Mouse (Mus musculus) lung, embryonic 15.5 days (tissue): ENCODE measurements at regions not wholly inside any gene's neighbourhood (a gene's known extent, or its start where the extent isn't known, plus 50 kb on each side); places are given as distances from the start of the nearest gene placed in this dataset.
A peak's percentile ranks its signal among the peaks of the same experiment; 100 is the strongest.

Source experiments
- ATAC-seq: fragments of 200-750 bp; cut with Nextera tagmentation; 2 replicates; pipeline ENCODE4 v1.8.0; 2017; ENCODE audit warnings: moderate number of reproducible peaks, borderline replicate concordance; ENCODE audit not compliant: low FRiP score, low TSS enrichment; ENCODE audit errors: extremely low read depth
- H3K27ac ChIP-seq: fragments of 300-500 bp; sonication (generic); 2 replicates; pipeline ENCODE4 v1.5.1; 2015; ENCODE audit warnings: moderate library complexity, mild to moderate bottlenecking, inconsistent platforms
- H3K27me3 ChIP-seq: fragments of 300-500 bp; sonication (generic); 2 replicates; pipeline ENCODE4 v1.6.1; 2015; ENCODE audit warnings: inconsistent platforms
- H3K36me3 ChIP-seq: fragments of 300-500 bp; sonication (generic); 2 replicates; pipeline ENCODE4 v1.6.1; 2015; ENCODE audit warnings: inconsistent platforms
- H3K4me1 ChIP-seq: fragments of 300-500 bp; sonication (generic); 2 replicates; pipeline ENCODE4 v1.6.1; 2015; ENCODE audit warnings: inconsistent platforms
- H3K4me2 ChIP-seq: fragments of 300-500 bp; sonication (generic); 2 replicates; pipeline ENCODE4 v1.6.1; 2015; ENCODE audit warnings: inconsistent platforms, mild to moderate bottlenecking, moderate library complexity
- H3K4me3 ChIP-seq: fragments of 300-500 bp; sonication (generic); 2 replicates; pipeline ENCODE4 v1.5.1; 2015; ENCODE audit warnings: mild to moderate bottlenecking, inconsistent platforms
- H3K9ac ChIP-seq: fragments of 300-500 bp; sonication (generic); 2 replicates; pipeline ENCODE4 v1.6.1; 2015; ENCODE audit warnings: inconsistent platforms
- H3K9me3 ChIP-seq: fragments of 300-500 bp; sonication (generic); 2 replicates; pipeline ENCODE4 v1.6.1; 2016; ENCODE audit warnings: inconsistent platforms
- WGBS: fragments of 180-500 bp; shearing (Covaris S2); methylation state at CpG from one replicate; pipeline ENCODE4 v1.1.7; 2015; 5-methylcytosine and 5-hydroxymethylcytosine counted together

DNA sequence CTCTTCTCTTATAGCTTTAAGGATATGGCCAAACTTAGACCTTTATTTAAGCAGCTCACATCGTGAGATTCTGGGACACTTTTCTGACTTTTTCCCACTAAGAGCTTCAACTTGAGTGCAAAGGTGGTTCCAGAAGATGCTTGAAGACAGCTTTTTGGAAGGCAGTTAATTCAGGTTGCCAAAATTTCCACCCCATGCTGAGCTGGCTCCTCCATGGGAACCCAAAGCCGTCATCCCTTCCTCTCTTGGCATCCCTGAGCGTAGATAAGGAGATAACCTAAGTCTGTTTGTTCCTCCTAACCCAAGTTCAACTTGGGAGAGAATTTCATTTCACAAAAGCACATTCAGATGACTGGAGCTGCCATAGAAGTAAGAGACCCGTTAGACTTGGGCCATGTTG is 223.7 kb upstream of the Bmper start:
- Histone ChIP-seq H3K4me3 (no peak overlapping the region), H3K27me3 (no peaks in the 10 kb centered on the region), H3K27ac (no peak overlapping the region), H3K4me2 (no peak overlapping the region), H3K9me3 (no peaks in the 10 kb centered on the region), H3K36me3 (no peaks in the 10 kb centered on the region), H3K9ac (no peak overlapping the region), H3K4me1 (peaks cover 2% of the 10 kb centered on the region; the same call in 1 of the 2 replicates)
- 50% methylated on average over 4 of the region's 4 CpGs for WGBS
- no peak for ATAC-seq

DNA sequence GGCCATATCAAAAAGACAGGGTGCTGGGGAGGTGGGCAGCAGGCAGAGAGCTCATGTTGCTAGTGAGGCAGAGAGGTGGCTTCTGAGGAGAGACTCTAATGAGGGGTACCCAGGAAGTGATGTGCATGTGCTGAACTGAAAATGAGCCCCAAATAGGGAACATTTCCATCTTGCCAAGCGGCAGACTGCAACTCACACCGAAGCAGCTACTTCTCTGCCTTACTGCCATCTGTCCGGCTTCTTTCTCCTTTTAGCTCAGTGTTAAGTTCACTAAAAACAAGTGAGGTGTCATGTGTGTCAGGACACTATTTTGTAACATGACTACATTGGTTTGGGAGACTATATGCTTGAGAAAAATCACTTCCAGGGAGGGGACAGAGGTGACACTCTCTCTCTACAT is 222.7 kb upstream of the Bmper start:
- H3K36me3 ChIP-seq, result no peaks in the 10 kb centered on the region
- ATAC-seq, result no peak
- WGBS, result 69% methylated on average over 3 of the region's 3 CpGs
- H3K27me3 ChIP-seq, result no peaks in the 10 kb centered on the region
- H3K27ac ChIP-seq, result no peak overlapping the region
- no peak overlapping the region for H3K4me2 ChIP-seq
- H3K4me1 ChIP-seq, result peaks cover 12% of the 10 kb centered on the region; the same call in 1 of the 2 replicates
- H3K9me3 ChIP-seq, result no peaks in the 10 kb centered on the region
- H3K9ac ChIP-seq, result no peak overlapping the region
- no peak overlapping the region for H3K4me3 ChIP-seq

DNA sequence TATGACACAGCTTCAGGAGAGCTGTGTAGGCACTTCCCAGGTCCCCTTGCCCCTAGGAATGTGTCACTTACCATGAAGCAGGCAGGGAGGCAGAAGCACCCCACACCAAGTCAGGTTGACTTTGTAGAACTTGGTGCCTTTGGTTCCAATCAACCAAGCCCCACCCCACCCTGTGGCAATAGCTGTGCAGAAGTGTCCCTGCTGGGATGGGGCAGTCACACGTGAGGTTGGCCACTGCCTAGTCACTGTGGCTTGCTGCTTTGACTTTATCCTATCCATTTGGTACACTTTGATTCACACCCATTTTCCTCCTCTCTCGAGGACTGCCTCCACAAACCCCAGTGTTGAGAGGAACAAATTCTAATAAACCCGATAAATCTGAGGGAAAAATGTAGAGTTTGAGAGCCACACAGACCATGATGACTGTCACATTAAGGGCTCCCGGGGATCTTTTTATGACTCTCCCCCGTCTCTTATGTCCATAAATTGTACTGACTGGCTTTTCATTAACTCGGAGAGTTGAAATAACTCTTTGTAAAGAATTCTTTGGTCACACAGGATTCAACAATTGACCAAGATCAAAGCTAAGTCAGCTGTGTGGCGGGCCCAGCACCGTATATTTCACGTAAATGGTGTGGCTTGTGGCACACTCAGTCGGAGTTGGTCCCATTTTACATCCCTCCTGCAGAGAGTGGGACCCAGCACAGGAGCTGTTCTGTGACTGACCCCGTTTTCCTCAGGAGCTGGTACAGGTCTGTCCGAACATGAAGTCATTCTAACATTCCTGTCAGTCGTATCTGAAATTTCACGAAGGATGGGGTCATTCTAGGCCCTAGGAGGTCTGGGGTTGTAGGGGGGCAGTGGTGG is 219.4 kb upstream of the Bmper start:
- no peaks in the 10 kb centered on the region for H3K9me3 ChIP-seq
- H3K36me3 ChIP-seq, result no peaks in the 10 kb centered on the region
- H3K27ac ChIP-seq, result no peak overlapping the region
- peaks cover 18% of the 10 kb centered on the region; the same call in 1 of the 2 replicates for H3K4me1 ChIP-seq
- H3K27me3 ChIP-seq, result no peaks in the 10 kb centered on the region
- no peak overlapping the region for H3K4me3 ChIP-seq
- ATAC-seq, result no peak
- WGBS, result 70% methylated on average over 14 of the region's 14 CpGs
- no peak overlapping the region for H3K4me2 ChIP-seq
- no peak overlapping the region for H3K9ac ChIP-seq

DNA sequence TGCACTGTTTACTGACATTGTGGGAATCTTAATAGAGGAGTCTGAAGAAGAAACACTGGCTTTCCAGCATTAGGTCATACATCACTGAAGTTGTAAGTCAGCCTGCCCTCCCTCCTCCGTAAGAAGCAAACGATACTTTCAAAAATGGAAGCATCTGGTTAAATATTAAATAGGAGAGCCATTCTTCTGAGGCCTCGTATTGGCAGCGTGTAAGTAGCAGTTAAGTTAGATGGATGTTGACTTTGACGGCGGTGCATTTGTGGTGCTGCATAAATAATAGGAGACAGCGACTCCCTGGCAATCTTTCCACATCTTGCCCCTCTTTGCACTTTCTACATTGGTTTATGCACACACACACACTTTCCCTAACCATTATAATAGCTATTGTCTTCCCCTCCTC is 217.9 kb upstream of the Bmper start:
- Histone ChIP-seq H3K4me1 (peaks cover 31% of the 10 kb centered on the region), H3K9ac (no peak overlapping the region), H3K36me3 (no peaks in the 10 kb centered on the region), H3K4me3 (no peak overlapping the region), H3K9me3 (no peaks in the 10 kb centered on the region), H3K27me3 (peaks cover 2% of the 10 kb centered on the region; the same call in 1 of the 2 replicates), H3K27ac (no peak overlapping the region), H3K4me2 (no peak overlapping the region)
- 33% methylated on average over 7 of the region's 7 CpGs for WGBS
- no peak for ATAC-seq

DNA sequence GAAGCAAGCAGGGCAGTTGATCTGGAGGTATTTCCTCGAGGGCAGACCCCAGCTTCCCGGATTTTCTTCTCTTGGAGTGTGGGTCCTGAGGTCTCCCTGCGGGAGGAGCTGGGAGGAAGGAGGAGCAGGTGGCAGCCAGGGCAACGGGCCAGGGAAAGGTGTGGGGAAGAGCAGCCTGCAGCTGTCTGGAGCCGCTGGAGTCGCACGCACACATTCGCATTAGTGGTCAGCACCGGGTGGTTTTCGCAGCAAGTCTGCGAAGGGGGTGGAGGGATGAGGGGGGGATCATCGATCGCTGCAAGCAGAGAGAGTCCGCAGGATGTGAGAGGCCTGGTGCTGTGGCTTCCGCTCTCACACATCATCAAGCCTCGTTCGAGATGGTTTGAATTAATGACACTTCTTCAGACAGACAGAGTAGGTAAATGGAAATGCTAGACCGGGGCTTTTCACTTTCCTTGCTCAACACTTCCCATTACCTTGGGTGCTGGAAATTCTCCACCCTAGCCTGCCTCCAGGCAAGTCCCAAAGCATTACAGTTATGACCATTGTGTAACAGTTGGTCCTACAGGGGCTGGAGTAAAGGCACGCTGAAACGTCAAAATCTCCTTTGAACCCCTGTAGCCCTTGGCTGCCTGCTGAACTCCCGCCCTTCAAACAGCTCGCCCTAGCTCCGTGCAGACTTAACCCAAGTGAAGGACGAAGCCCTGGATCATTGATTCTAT is 213.3 kb upstream of the Bmper start:
- Histone ChIP-seq H3K27ac (no peak overlapping the region), H3K4me2 (peak overlapping the region; percentile 42), H3K27me3 (peaks cover 2% of the 10 kb centered on the region; the same call in 1 of the 2 replicates), H3K36me3 (no peaks in the 10 kb centered on the region), H3K4me1 (peaks cover 44% of the 10 kb centered on the region), H3K9ac (no peak overlapping the region), H3K9me3 (no peaks in the 10 kb centered on the region), H3K4me3 (no peak overlapping the region)
- WGBS, result 12% methylated on average over 24 of the region's 24 CpGs
- no peak for ATAC-seq

DNA sequence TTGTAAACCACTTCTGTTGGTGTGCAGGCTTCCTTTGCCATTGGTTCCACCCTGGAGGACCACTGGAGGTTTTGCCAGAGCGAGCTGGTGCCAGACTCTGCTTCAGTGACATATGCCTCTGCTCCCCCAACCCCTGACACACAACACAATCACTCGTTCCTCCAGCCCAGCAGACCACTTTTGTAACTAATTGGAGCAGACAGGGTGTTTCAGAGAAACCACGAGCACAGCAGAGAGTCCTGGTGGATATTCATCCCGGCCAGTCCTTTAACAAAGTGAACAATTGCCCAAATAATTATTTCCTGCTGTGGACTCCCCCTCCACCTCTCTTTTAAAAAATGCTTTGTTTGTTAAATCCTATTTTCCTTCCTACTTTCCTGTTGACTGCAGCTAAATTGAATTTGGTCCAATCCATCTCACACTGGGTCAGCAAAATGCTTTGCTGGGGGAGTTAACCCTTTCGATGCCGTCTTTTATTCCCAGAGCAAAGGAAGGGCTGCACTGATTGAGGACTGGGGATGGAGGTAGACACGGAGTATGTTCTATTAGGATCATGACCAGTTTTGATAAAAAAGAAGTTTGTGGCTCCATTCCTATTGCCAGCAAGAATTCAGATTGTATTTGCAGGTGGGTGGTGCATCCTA is 211.4 kb upstream of the Bmper start:
- peaks cover 2% of the 10 kb centered on the region; the same call in 1 of the 2 replicates for H3K27me3 ChIP-seq
- no peak for ATAC-seq
- H3K4me3 ChIP-seq, result no peak overlapping the region
- no peaks in the 10 kb centered on the region for H3K36me3 ChIP-seq
- no peaks in the 10 kb centered on the region for H3K9me3 ChIP-seq
- 28% methylated on average over 7 of the region's 7 CpGs for whole genome bisulfite sequencing
- peak overlapping the region; percentile 55; the same call in 1 of the 2 replicates for H3K27ac ChIP-seq
- no peak overlapping the region for H3K4me2 ChIP-seq
- H3K9ac ChIP-seq, result no peak overlapping the region
- H3K4me1 ChIP-seq, result peaks cover 32% of the 10 kb centered on the region

DNA sequence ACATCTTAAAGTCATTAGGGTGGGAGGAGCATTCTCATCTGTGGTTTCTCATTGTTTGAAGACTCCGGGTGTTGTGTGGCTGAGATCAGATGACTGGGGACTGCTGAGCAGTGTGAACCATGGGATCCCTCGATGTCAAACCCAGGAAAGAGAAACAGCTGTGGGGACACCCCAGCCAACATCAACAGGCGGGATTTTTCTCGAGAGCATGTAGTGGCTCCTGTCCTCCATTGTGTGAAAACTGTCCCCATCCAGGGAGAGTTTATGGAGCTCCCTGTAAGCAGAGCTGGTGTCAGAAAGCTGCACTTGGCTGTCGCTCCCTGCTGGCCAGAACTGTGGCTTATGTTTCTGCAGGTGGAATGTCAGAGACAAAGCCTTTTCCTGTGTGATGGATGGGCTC is 210.7 kb upstream of the Bmper start:
- no peak overlapping the region for H3K9ac ChIP-seq
- H3K4me2 ChIP-seq, result no peak overlapping the region
- H3K36me3 ChIP-seq, result no peaks in the 10 kb centered on the region
- WGBS, result 21% methylated on average over 5 of the region's 5 CpGs
- H3K9me3 ChIP-seq, result no peaks in the 10 kb centered on the region
- H3K4me3 ChIP-seq, result no peak overlapping the region
- peak; percentile 76; the same call in 1 of the 2 replicates for ATAC-seq
- no peak overlapping the region for H3K27ac ChIP-seq
- peaks cover 2% of the 10 kb centered on the region; the same call in 1 of the 2 replicates for H3K27me3 ChIP-seq
- peaks cover 32% of the 10 kb centered on the region for H3K4me1 ChIP-seq

DNA sequence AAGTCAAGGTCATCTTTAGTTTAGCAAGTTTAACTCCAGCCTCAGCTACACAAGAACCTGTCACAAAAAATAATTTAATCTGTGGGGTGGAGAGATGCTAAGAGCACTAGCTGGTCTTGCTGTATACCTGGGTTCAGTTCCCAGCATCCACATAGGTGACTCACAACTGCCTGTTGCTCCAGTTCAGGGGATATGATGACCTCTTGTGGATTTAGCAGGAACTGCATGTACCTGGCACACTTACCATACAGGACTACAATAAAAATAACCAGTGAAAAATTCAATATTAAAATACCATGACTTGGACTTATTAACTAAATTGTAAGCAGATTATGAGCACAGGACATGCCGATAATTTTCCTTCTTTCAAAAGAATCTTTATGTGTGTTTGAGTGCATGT is 206.1 kb upstream of the Bmper start:
- no peaks in the 10 kb centered on the region for H3K9me3 ChIP-seq
- no peak for ATAC-seq
- no peaks in the 10 kb centered on the region for H3K36me3 ChIP-seq
- no peak overlapping the region for H3K9ac ChIP-seq
- 97% methylated on average over 1 of the region's 1 CpGs for WGBS
- H3K27me3 ChIP-seq, result no peaks in the 10 kb centered on the region
- peaks cover 4% of the 10 kb centered on the region for H3K4me1 ChIP-seq
- no peak overlapping the region for H3K4me3 ChIP-seq
- no peak overlapping the region for H3K4me2 ChIP-seq
- H3K27ac ChIP-seq, result no peak overlapping the region

DNA sequence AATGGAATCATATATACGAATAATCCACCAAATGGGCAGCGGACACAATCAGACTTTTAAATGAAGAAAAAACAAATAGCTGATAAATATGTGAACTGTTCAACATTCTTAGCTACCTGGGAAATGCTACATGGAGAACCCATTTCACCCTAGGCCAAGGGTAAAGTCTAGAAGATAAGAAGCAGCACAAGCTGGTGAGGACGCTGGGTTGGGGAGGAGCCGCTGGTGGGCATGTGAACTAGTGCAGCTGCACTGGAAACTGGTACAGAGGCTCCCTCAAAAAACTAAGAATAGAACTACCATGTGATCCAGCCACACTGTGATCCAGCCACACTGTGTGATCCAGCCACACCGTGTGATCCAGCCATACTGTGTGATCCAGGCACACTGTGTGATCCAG is 198.8 kb upstream of the Bmper start:
- H3K4me3 ChIP-seq, result no peak overlapping the region
- H3K27ac ChIP-seq, result 0 out of 2 replicates have a peak overlapping the region, but pooled peaks have one; percentile 33
- no peak for ATAC-seq
- H3K36me3 ChIP-seq, result no peaks in the 10 kb centered on the region
- no peaks in the 10 kb centered on the region for H3K9me3 ChIP-seq
- H3K27me3 ChIP-seq, result no peaks in the 10 kb centered on the region
- WGBS, result 88% methylated on average over 5 of the region's 5 CpGs
- peaks cover 11% of the 10 kb centered on the region; the same call in 1 of the 2 replicates for H3K4me1 ChIP-seq
- H3K9ac ChIP-seq, result no peak overlapping the region
- H3K4me2 ChIP-seq, result no peak overlapping the region

DNA sequence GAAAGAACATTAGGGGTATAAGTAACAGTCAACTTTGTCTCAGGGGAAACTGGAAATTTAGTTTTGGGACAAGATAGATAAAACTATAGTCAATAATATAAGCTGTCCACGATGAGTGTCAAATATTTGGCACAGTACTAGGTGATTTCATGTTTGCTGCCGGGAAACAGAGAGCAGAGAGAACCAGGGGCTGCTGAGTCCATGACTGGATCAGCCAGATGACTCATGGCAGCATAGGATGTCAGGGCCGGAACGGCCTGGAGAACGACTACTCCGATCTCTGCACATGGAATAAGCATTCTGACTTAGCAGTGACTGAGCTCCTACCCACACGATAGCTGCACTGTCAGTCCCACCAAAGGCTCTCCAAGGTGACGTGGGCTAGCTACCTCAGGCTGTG is 197.6 kb upstream of the Bmper start:
- Histone ChIP-seq H3K9ac (no peak overlapping the region), H3K4me3 (no peak overlapping the region), H3K4me2 (no peak overlapping the region), H3K9me3 (no peaks in the 10 kb centered on the region), H3K4me1 (peaks cover 22% of the 10 kb centered on the region), H3K27me3 (no peaks in the 10 kb centered on the region), H3K27ac (peak overlapping the region; percentile 1; the same call in 1 of the 2 replicates), H3K36me3 (no peaks in the 10 kb centered on the region)
- peak; percentile 67; the same call in 1 of the 2 replicates for ATAC-seq
- WGBS, result 50% methylated on average over 8 of the region's 8 CpGs

DNA sequence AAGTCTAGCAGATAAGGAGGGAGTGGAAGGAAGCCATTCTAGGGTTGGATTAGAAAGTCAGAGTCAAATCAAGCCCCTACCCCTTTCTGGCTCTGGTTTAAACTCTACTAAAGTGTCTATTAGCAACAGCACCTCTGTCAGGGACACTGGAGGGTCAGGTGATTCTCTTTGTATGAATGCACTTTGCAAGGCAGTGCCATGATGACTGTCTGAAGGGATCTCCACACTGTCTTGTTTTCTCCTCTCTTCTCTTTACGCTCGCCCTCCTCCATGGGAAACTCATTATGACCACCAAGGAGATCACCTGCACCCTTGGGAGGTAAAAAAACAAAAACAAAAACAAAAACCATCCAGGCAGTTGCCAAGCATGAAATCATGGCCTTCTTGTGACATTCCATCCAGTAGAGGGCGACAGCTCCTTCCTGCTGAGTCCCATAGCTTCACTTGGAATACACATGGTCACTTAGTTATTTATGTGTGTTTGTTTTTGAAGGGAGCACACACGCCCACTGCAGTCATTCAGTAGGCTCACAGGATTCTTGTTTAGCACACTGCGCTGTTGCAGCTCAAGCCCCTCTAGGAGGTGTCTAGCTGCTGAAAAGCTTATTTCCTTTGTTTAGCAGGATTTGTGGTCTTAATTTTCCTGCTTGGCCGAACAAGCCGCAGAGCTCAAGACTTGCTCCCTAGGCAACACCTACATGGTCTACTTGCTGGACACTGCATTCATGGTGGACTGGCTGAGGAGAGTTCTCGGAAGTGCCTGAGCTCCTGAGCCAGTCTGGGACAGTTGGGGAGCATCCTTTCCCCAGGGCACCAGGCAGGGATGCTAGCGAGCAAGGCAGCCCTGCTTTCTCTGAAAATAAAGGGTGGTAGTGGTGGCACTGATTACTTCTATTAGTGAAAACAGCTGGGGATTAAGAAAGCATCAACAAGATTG is 195.2 kb upstream of the Bmper start:
- Histone ChIP-seq H3K4me3 (no peak overlapping the region), H3K27ac (no peak overlapping the region), H3K4me2 (no peak overlapping the region), H3K4me1 (peaks cover 25% of the 10 kb centered on the region), H3K9ac (no peak overlapping the region), H3K36me3 (no peaks in the 10 kb centered on the region), H3K27me3 (no peaks in the 10 kb centered on the region), H3K9me3 (no peaks in the 10 kb centered on the region)
- 72% methylated on average over 9 of the region's 9 CpGs for WGBS
- ATAC-seq, result no peak
